Mouse (Mus musculus) mesoderm, embryonic 11.5 days (tissue): ENCODE measurements around the gene Mtus2.
A peak's percentile ranks its signal among the peaks of the same experiment; 100 is the strongest.
"Not testable (repeated sequence)": the region's sequence is repeated elsewhere in the genome, so short reads cannot be mapped to it uniquely, and the experiment has no call there.

Source experiments
- DNase-seq: peaks from one replicate; pipeline ENCODE4 v3.0.0-alpha.2; 2012; ENCODE audit warnings: low read depth, low spot score

Gene Mtus2

DNA sequence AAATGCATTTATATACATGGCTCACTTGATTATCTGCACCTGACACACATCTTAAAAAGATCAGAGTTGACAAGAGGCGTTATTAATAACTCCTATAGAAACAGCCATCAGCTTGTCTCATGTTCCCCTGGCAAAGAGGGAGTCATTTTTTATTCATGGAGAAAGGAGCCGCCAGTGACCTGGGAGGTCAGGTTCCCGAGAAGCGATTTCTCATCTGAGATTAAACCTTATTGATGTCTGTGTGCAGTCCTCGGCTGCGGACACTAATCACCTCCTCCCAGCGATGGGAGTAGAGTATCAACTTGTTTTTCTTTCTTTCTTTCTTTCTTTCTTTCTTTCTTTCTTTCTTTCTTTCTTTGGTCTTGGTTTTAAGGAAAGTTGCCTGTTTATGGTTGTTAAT lies 150.8 kb downstream of the Mtus2 start:
- peak; percentile 57 for DNase-seq

- DNase-seq, result no peak
These were observed 151.2 kb downstream of the Mtus2 start for GRCm38 (mm10) chr5:148108314-148108713.

- no peak for DNase-seq
These were observed 158.2 kb downstream of the Mtus2 start for GRCm38 (mm10) chr5:148115207-148115817.

GRCm38 (mm10) chr5:148124354-148124753 lies 167.2 kb downstream of the Mtus2 start:
- DNase-seq, result no peak

GRCm38 (mm10) chr5:148130691-148131457 lies 173.8 kb downstream of the Mtus2 start:
- no peak for DNase-seq

DNA sequence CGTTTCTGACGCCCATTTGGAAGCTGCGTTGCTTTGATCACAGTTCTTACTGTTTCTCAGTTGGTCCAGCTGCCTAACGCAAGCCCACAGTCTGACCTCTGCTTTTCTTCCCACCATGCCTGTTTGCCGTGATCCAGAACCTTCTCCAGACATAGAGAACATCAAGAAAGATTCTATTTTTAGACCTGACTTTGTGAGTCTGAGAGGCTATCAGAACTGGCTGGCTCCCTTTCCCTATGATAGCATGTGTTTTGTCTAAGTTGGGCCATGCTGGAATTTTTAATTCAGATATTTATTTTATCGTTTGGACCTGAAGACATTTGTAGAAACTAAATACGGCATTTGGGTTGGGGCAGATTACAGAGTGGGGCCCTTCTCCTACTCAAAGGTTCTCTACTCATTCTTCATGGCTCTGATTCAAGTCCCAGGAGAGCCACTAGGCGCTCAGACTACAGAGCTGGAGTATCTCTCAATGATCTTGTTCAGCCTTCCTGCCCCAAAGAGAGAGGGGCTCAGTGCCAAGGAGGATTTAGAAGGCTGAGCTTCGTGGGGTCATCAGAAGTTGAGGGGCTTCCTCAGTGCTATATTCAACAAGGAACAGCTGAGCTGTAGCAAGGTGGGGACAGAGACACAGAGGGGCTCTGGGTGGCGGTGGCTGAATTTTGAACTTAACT lies 174.5 kb downstream of the Mtus2 start:
- no peak for DNase-seq

DNA sequence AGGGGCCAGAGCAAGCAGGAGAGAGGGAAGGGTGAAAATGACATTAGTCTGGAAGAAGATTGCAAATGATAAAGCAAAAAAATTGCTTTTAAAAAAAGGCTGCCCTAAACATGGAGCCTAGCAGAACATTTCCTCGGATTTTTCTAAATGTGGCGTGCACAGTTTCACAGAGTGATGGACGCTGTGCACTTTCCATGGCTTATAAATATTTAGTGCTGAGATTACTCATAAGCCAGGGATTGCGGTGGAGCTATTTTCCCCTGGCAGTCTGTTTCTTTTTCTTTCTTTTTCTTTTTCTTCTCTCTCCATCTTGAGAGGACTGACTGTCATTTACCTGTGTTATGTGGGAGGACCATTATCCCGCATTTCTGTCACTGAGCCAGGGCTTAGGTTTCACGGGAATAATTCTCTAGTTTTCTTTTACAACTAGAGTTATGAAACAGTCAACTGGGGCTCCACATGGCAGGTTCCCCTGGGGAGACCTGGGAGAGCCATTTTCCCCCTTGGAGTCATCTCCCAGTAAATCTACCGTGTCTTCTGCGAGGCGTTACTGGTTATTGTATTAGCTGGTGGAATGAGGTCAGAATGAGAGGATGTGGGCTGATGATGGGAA lies 176.4 kb downstream of the Mtus2 start:
- DNase-seq, result no peak

DNA sequence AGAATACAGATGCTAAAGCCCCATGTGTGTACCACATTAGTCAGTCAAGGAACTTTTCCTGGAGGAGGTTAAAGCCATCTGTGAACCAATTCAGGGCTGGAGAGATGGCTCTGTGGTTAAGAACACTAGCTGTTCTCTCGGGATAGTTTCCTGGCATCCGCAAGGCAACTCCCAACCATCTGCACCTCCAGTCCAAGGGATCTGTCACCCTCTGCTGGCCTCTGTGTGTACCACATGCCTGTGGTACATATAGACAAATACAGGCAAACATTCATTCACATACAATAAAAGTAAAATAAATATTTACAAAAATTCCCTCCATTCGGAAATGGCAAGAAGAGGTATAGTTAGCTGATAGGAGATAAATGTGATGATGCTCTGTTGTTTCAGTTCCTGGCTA lies 184.5 kb downstream of the Mtus2 start:
- DNase-seq, result no peak

- no peak for DNase-seq
These were observed 189.2 kb downstream of the Mtus2 start for GRCm38 (mm10) chr5:148146200-148146823.

- no peak for DNase-seq
These were observed 194.9 kb downstream of the Mtus2 start for GRCm38 (mm10) chr5:148151894-148152599.

GRCm38 (mm10) chr5:148152600-148153402 lies 195.7 kb downstream of the Mtus2 start:
- peak; percentile 70 for DNase-seq

DNA sequence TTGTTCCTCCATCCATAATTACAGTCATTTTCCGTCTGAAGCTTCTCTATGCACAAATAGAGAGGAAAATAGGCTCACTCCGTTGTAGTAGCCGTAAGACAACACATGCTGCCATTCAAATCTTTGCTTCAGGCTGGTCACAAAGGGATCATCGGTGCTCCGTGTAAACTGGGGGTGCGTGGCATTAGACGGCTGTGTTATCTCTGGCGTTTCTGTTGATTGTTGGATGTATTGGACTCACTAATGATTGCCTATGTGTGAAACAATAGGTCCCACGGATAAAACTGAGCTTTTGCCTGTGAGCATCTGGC lies 196.2 kb downstream of the Mtus2 start:
- no peak for DNase-seq

- DNase-seq, result no peak
These were observed 197.6 kb downstream of the Mtus2 start for GRCm38 (mm10) chr5:148154727-148155126.

GRCm38 (mm10) chr5:148159328-148159727 lies 202.2 kb downstream of the Mtus2 start:
- no peak for DNase-seq

DNA sequence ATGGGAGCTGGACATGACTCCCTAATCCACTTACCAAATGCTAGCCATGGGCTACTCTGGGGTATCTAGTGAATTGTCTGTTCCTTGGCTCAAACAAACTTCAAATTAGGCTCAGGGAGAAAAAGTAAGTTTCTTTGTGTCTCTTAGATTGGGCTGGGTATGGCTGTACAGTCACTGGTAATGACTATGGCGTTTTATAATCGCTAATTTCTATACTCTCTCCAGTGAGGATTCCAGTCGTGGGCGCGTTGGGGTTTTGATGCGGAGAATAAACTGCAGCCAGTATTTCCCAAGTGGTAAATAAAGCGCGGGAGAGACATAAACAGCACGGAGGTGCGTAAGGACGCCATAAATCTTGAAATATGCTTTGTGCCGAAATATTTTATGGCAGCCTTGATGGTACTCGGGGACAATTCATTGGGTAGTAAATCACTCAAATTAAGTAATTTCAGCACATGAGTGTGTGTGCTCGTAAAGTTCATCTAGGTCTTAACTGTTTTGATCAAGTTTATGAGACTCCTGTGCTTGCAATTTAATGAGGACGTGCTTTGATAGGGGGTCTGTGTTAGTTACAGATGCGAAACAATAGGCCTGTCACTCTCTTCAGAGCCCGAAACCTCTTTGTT lies 203.5 kb downstream of the Mtus2 start:
- DNase-seq, result no peak

DNA sequence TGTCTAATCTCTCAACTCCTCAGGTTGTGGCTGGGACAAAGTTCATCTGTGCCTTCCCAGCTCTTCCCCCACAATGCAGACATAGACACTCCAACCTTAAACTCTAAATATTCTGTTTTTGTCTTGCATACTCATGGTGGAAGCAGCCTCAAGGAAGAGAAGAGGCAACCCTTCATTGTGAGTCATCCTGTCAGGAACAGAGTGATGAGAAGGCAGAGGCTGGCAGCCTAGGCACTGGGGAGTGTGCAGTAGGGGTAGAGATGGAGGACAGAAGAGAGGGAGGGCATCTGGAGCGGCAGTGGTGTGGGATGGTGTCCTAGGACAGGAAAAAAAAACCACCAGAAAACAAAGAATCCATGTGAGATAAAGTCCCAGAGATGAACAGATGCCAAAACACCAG lies 208.0 kb downstream of the Mtus2 start:
- no peak for DNase-seq

DNA sequence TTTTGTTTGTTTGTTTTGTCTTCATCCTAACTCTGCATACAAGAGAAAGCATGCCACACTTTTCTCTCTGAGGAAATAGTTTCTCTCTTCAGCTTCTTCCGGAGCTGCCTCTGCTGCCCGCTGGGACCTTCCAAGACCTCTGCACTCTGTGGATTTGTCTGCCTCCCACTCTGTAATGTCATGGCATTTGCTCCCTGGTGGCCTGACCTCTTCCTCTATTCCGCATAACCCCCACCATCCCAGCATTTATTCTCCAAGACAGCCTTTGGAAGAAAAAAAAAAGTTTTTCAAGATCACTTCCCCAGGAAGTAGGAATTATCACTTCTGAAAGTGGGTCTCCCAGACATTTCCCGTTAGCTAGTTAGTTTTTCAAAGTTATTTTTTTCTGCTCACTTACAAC lies 218.0 kb downstream of the Mtus2 start:
- no peak for DNase-seq

DNA sequence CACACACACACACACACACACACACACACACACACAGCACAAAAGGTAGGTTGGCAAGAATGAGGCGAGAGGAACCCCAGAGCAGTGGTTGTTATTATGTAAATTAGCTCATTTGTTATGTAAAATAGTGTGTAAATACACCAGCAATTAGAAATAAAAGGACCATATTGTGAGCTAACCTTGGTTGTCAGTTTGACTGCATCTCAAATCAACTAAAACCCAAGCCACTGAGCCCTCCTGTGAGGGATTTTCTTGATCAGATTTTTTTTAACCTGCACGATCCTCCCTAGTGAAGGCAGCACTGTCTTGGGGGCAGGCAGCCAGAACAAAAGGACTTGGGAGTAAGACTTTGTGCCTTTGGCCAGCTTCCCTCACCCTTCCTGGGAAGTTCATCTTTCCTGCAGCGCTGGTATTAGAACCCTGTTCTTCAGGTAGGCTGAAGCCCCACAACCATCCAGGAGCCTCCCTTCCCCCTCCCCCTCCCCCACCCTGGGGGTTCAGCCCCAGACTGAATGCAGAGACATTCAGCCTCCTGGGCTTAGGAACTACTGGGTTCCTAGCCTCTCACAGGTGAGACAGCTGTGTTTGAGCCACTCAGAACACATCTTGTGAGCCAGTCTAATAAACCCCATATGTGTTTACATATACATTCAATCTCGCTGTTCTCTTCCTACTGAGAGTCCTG lies 218.8 kb downstream of the Mtus2 start:
- no peak for DNase-seq

- not testable (repeated sequence) for DNase-seq
These were observed 219.4 kb downstream of the Mtus2 start for GRCm38 (mm10) chr5:148176539-148176938.

GRCm38 (mm10) chr5:148179231-148179630 lies 222.1 kb downstream of the Mtus2 start:
- DNase-seq, result no peak
